Mouse (Mus musculus) heart, embryonic 13.5 days (tissue): ENCODE data around the gene Hoxc10. TPM values are rescaled to one million over a fixed set of nuclear protein-coding genes. Genes with fewer than 3 reads are reported as not detected.
A peak's percentile ranks its signal among the peaks of the same experiment; 100 is the strongest.

ENCODE experiments used
- ATAC-seq: fragments of 200-750 bp; cut with Nextera tagmentation; 2 replicates; pipeline ENCODE4 v1.8.0; 2017; ENCODE audit warnings: moderate TSS enrichment; ENCODE audit not compliant: insufficient number of reproducible peaks, low FRiP score, low TSS enrichment; ENCODE audit errors: extremely low read depth
- H3K27ac ChIP-seq: fragments of 300-500 bp; sonication (generic); replicated peaks from 2 replicates; pipeline ENCODE4 v1.5.1; 2015; ENCODE audit warnings: moderate library complexity, mild to moderate bottlenecking, inconsistent platforms
- H3K27me3 ChIP-seq: fragments of 300-500 bp; sonication (generic); replicated peaks from 2 replicates; pipeline ENCODE4 v1.6.1; 2015; ENCODE audit warnings: mild to moderate bottlenecking, inconsistent platforms
- H3K36me3 ChIP-seq: fragments of 300-500 bp; sonication (generic); 2 replicates; pipeline ENCODE4 v1.6.1; 2015; ENCODE audit warnings: mild to moderate bottlenecking, inconsistent platforms
- H3K4me1 ChIP-seq: fragments of 300-500 bp; sonication (generic); 2 replicates; pipeline ENCODE4 v1.6.1; 2015; ENCODE audit warnings: inconsistent platforms
- H3K4me2 ChIP-seq: fragments of 300-500 bp; sonication (generic); 2 replicates; pipeline ENCODE4 v1.6.1; 2015; ENCODE audit warnings: inconsistent platforms, mild to moderate bottlenecking, moderate library complexity
- H3K4me3 ChIP-seq: fragments of 300-500 bp; sonication (generic); 2 replicates; pipeline ENCODE4 v1.5.1; 2015; ENCODE audit warnings: moderate library complexity, mild to moderate bottlenecking, inconsistent platforms
- H3K9ac ChIP-seq: fragments of 300-500 bp; sonication (generic); 2 replicates; pipeline ENCODE4 v1.6.1; 2015; ENCODE audit warnings: inconsistent platforms, mild to moderate bottlenecking, moderate library complexity
- H3K9me3 ChIP-seq: fragments of 300-500 bp; sonication (generic); 2 replicates; pipeline ENCODE4 v1.6.1; 2016; ENCODE audit warnings: inconsistent platforms
- WGBS: fragments of 180-500 bp; shearing (Covaris S2); methylation state at CpG from one replicate; pipeline ENCODE4 v1.1.7; 2015; ENCODE audit warnings: mixed read lengths; 5-methylcytosine and 5-hydroxymethylcytosine counted together
- polyA plus RNA-seq: library from polyadenylated mRNA; unstranded; fragments of >200 nt; fragmentation: Nextera tagmentation; extraction: Ambion mirVana; gene quantifications from 2 replicates; pipeline ENCODE4 v1.2.1, GENCODE M21; 2015

The Hoxc10 gene
- polyA plus RNA-seq, 1 experiment from 2014 or later, result not detected

- H3K9me3 ChIP-seq, result no peaks in the 10 kb centered on the region
- H3K27me3 ChIP-seq, result peaks cover 100% of the 10 kb centered on the region
- H3K27ac ChIP-seq, result no peak overlapping the region
- H3K4me3 ChIP-seq, result no peak overlapping the region
- under 1% methylated on average over 23 of the region's 23 CpGs for WGBS
- H3K4me1 ChIP-seq, result peaks cover 6% of the 10 kb centered on the region; the same call in 1 of the 2 replicates
- ATAC-seq, result no peak
- H3K4me2 ChIP-seq, result no peak overlapping the region
- no peak overlapping the region for H3K9ac ChIP-seq
- no peaks in the 10 kb centered on the region for H3K36me3 ChIP-seq
Measured at GRCm38 (mm10) chr15:102931706-102932358, 34.8 kb upstream of the Hoxc10 start.

GRCm38 (mm10) chr15:102934438-102934837, 32.2 kb upstream of the Hoxc10 start:
- 2% methylated on average over 12 of the region's 12 CpGs for WGBS
- Histone ChIP-seq H3K9me3 (no peaks in the 10 kb centered on the region), H3K4me2 (no peak overlapping the region), H3K36me3 (no peaks in the 10 kb centered on the region), H3K4me1 (peaks cover 7% of the 10 kb centered on the region; the same call in 1 of the 2 replicates), H3K9ac (no peak overlapping the region), H3K27me3 (peaks cover 100% of the 10 kb centered on the region), H3K27ac (no peak overlapping the region), H3K4me3 (no peak overlapping the region)
- no peak for ATAC-seq

- ATAC-seq, result no peak
- no peak overlapping the region for H3K9ac ChIP-seq
- H3K4me2 ChIP-seq, result peak overlapping the region; percentile 38; the same call in 1 of the 2 replicates
- H3K27me3 ChIP-seq, result peaks cover 100% of the 10 kb centered on the region
- H3K36me3 ChIP-seq, result no peaks in the 10 kb centered on the region
- H3K4me3 ChIP-seq, result peak overlapping the region; percentile 33
- under 1% methylated on average over 27 of the region's 27 CpGs for WGBS
- H3K4me1 ChIP-seq, result peaks cover 7% of the 10 kb centered on the region; the same call in 1 of the 2 replicates
- H3K9me3 ChIP-seq, result no peaks in the 10 kb centered on the region
- H3K27ac ChIP-seq, result no peak overlapping the region
Measured at GRCm38 (mm10) chr15:102934897-102935296, 31.7 kb upstream of the Hoxc10 start.

GRCm38 (mm10) chr15:102936279-102936972, 30.2 kb upstream of the Hoxc10 start, which contains the start of gene Hoxc12:
Hoxc12 (plus strand) TSS chr15:102936757.
- Histone ChIP-seq H3K36me3 (no peaks in the 10 kb centered on the region), H3K4me2 (no peak within 1 kb of the TSS), H3K4me1 (peaks cover 7% of the 10 kb centered on the region; the same call in 1 of the 2 replicates), H3K4me3 (peak within 1 kb of the TSS; percentile 11; the same call in 1 of the 2 replicates), H3K9ac (no peak within 1 kb of the TSS), H3K27ac (no peak within 1 kb of the TSS), H3K27me3 (peaks cover 100% of the 10 kb centered on the region), H3K9me3 (no peaks in the 10 kb centered on the region)
- under 1% methylated on average over 31 of the region's 31 CpGs for WGBS
- ATAC-seq, result no peak

GRCm38 (mm10) chr15:102937036-102937666, 29.4 kb upstream of the Hoxc10 start:
- Histone ChIP-seq H3K9me3 (no peaks in the 10 kb centered on the region), H3K4me3 (peak overlapping the region; percentile 11; the same call in 1 of the 2 replicates), H3K36me3 (no peaks in the 10 kb centered on the region), H3K27ac (no peak overlapping the region), H3K4me2 (no peak overlapping the region), H3K4me1 (peaks cover 7% of the 10 kb centered on the region; the same call in 1 of the 2 replicates), H3K27me3 (peaks cover 100% of the 10 kb centered on the region), H3K9ac (no peak overlapping the region)
- no peak for ATAC-seq
- 2% methylated on average over 50 of the region's 50 CpGs for WGBS

GRCm38 (mm10) chr15:102939256-102940155, 27.1 kb upstream of the Hoxc10 start:
- ATAC-seq, result no peak
- H3K9me3 ChIP-seq, result no peaks in the 10 kb centered on the region
- 1% methylated on average over 30 of the region's 34 CpGs for WGBS
- no peak overlapping the region for H3K4me3 ChIP-seq
- H3K36me3 ChIP-seq, result no peaks in the 10 kb centered on the region
- peaks cover 13% of the 10 kb centered on the region; the same call in 1 of the 2 replicates for H3K4me1 ChIP-seq
- peaks cover 100% of the 10 kb centered on the region for H3K27me3 ChIP-seq
- H3K27ac ChIP-seq, result no peak overlapping the region
- no peak overlapping the region for H3K4me2 ChIP-seq
- H3K9ac ChIP-seq, result no peak overlapping the region

GRCm38 (mm10) chr15:102942739-102943467, 23.7 kb upstream of the Hoxc10 start:
- H3K9ac ChIP-seq, result 0 out of 2 replicates have a peak overlapping the region, but pooled peaks have one; percentile 50
- no peak for ATAC-seq
- WGBS, result 1% methylated on average over 53 of the region's 53 CpGs
- no peaks in the 10 kb centered on the region for H3K36me3 ChIP-seq
- H3K4me3 ChIP-seq, result peak overlapping the region; percentile 40
- no peaks in the 10 kb centered on the region for H3K9me3 ChIP-seq
- H3K4me2 ChIP-seq, result peak overlapping the region; percentile 66
- H3K4me1 ChIP-seq, result peaks cover 6% of the 10 kb centered on the region; the same call in 1 of the 2 replicates
- peaks cover 100% of the 10 kb centered on the region for H3K27me3 ChIP-seq
- H3K27ac ChIP-seq, result no peak overlapping the region

- no peak overlapping the region for H3K9ac ChIP-seq
- H3K27me3 ChIP-seq, result peaks cover 100% of the 10 kb centered on the region
- H3K9me3 ChIP-seq, result no peaks in the 10 kb centered on the region
- H3K4me2 ChIP-seq, result peak overlapping the region; percentile 66
- H3K27ac ChIP-seq, result no peak overlapping the region
- WGBS, result 3% methylated on average over 5 of the region's 5 CpGs
- ATAC-seq, result no peak
- H3K4me3 ChIP-seq, result peak overlapping the region; percentile 40
- no peaks in the 10 kb centered on the region for H3K36me3 ChIP-seq
- peaks cover 6% of the 10 kb centered on the region; the same call in 1 of the 2 replicates for H3K4me1 ChIP-seq
Measured at GRCm38 (mm10) chr15:102943468-102943813, 23.2 kb upstream of the Hoxc10 start.

- Histone ChIP-seq H3K4me2 (no peak overlapping the region), H3K27me3 (peaks cover 100% of the 10 kb centered on the region), H3K4me3 (no peak overlapping the region), H3K9ac (no peak overlapping the region), H3K36me3 (no peaks in the 10 kb centered on the region), H3K4me1 (peaks cover 6% of the 10 kb centered on the region; the same call in 1 of the 2 replicates), H3K27ac (no peak overlapping the region), H3K9me3 (no peaks in the 10 kb centered on the region)
- WGBS, result 12% methylated on average over 22 of the region's 22 CpGs
- ATAC-seq, result no peak
Measured at GRCm38 (mm10) chr15:102945185-102946077, 21.2 kb upstream of the Hoxc10 start.
